Mouse (Mus musculus) embryonic fibroblast, embryonic 13.5 days (primary cell): ENCODE measurements around the gene Tagap. TPM values are rescaled to one million over a fixed set of nuclear protein-coding genes. Genes with fewer than 3 reads are reported as not detected.

ENCODE experiments used
- H3K27ac ChIP-seq: 2 replicates; pipeline ENCODE4 v1.5.1; 2012; ENCODE audit warnings: low read length, control low read depth, inconsistent platforms; ENCODE audit not compliant: insufficient read depth
- H3K4me1 ChIP-seq: 2 replicates; pipeline ENCODE4 v1.6.1; 2011; ENCODE audit warnings: low read length; ENCODE audit not compliant: control insufficient read depth, insufficient read depth
- H3K4me3 ChIP-seq: 2 replicates; pipeline ENCODE4 v1.5.1; 2011; ENCODE audit warnings: mild to moderate bottlenecking, control low read depth, low read length; ENCODE audit not compliant: insufficient read depth
- CTCF ChIP-seq: IDR thresholded peaks from 2 replicates; pipeline ENCODE4 v1.5.1; 2011; ENCODE audit warnings: mild to moderate bottlenecking, control low read depth, low read length, moderate library complexity, borderline replicate concordance; ENCODE audit not compliant: insufficient read depth
- POLR2A ChIP-seq: IDR thresholded peaks from 2 replicates; pipeline ENCODE4 v1.6.1; 2011; ENCODE audit warnings: low read depth, mild to moderate bottlenecking, control low read depth, low read length, moderate library complexity
- polyA plus RNA-seq: library from polyadenylated mRNA; stranded (reverse); fragments of >200 nt; gene quantifications from 2 replicates; pipeline ENCODE4 v1.2.4, GENCODE M21; 2011; ENCODE audit warnings: low read depth; ENCODE audit not compliant: missing spikeins, insufficient read length

Tagap gene
- polyA plus RNA-seq = not detected in 2 replicates

GRCm38 (mm10) chr17:7925413-7926160 is at the start of gene Tagap:
Gene Tagap, plus strand, starts transcription at chr17:7926000.
- TF ChIP-seq POLR2A = no peak
- TF ChIP-seq CTCF = no peak
- Histone ChIP-seq H3K4me1 (no peaks in the 10 kb centered on the region), H3K4me3 (no peak within 1 kb of the TSS), H3K27ac (no peak within 1 kb of the TSS)

GRCm38 (mm10) chr17:7876541-7876940 is 49.3 kb upstream of the Tagap start:
- Histone ChIP-seq H3K4me1 (no peaks in the 10 kb centered on the region), H3K27ac (no peak overlapping the region), H3K4me3 (no peak overlapping the region)
- no peak for TF ChIP-seq CTCF
- TF ChIP-seq POLR2A = no peak

GRCm38 (mm10) chr17:7877191-7877764 is 48.5 kb upstream of the Tagap start:
- H3K4me3 ChIP-seq = no peak overlapping the region
- no peaks in the 10 kb centered on the region for H3K4me1 ChIP-seq
- no peak for TF ChIP-seq POLR2A
- TF ChIP-seq CTCF = no peak
- H3K27ac ChIP-seq = no peak overlapping the region

GRCm38 (mm10) chr17:7877878-7878277 is 47.9 kb upstream of the Tagap start:
- Histone ChIP-seq H3K4me3 (no peak overlapping the region), H3K27ac (no peak overlapping the region), H3K4me1 (no peaks in the 10 kb centered on the region)
- TF ChIP-seq CTCF (no peak), POLR2A (no peak)

GRCm38 (mm10) chr17:7879529-7879928 is 46.3 kb upstream of the Tagap start:
- no peak for TF ChIP-seq CTCF
- no peak for TF ChIP-seq POLR2A
- Histone ChIP-seq H3K27ac (no peak overlapping the region), H3K4me3 (no peak overlapping the region), H3K4me1 (no peaks in the 10 kb centered on the region)

- Histone ChIP-seq H3K27ac (no peak overlapping the region), H3K4me1 (no peaks in the 10 kb centered on the region), H3K4me3 (no peak overlapping the region)
- TF ChIP-seq POLR2A (no peak), CTCF (no peak)
These were observed 42.7 kb upstream of the Tagap start for GRCm38 (mm10) chr17:7883126-7883525.

GRCm38 (mm10) chr17:7884606-7885005 is 41.2 kb upstream of the Tagap start:
- TF ChIP-seq POLR2A (no peak), CTCF (no peak)
- H3K4me3 ChIP-seq = no peak overlapping the region
- no peak overlapping the region for H3K27ac ChIP-seq
- H3K4me1 ChIP-seq = no peaks in the 10 kb centered on the region

- no peak overlapping the region for H3K27ac ChIP-seq
- TF ChIP-seq CTCF (no peak), POLR2A (no peak)
These were observed 38.6 kb upstream of the Tagap start for GRCm38 (mm10) chr17:7887071-7887815.

GRCm38 (mm10) chr17:7888291-7888690 is 37.5 kb upstream of the Tagap start:
- Histone ChIP-seq H3K4me1 (no peaks in the 10 kb centered on the region), H3K27ac (no peak overlapping the region), H3K4me3 (no peak overlapping the region)
- TF ChIP-seq CTCF (no peak), POLR2A (no peak)

More at GRCm38 (mm10) chr17:7887071-7887815, 38.6 kb upstream of the Tagap start:
- Histone ChIP-seq H3K4me3 (no peak overlapping the region), H3K4me1 (no peaks in the 10 kb centered on the region)
